Mouse (Mus musculus): ENCODE measurements around the gene Klhl29. TPM values are rescaled to one million over a fixed set of nuclear protein-coding genes. Genes with fewer than 3 reads are reported as not detected.

Gene Klhl29
- total and polyA plus RNA-seq, 3 experiments, result 16.3 to 54.3 (median 17.9) TPM

DNA sequence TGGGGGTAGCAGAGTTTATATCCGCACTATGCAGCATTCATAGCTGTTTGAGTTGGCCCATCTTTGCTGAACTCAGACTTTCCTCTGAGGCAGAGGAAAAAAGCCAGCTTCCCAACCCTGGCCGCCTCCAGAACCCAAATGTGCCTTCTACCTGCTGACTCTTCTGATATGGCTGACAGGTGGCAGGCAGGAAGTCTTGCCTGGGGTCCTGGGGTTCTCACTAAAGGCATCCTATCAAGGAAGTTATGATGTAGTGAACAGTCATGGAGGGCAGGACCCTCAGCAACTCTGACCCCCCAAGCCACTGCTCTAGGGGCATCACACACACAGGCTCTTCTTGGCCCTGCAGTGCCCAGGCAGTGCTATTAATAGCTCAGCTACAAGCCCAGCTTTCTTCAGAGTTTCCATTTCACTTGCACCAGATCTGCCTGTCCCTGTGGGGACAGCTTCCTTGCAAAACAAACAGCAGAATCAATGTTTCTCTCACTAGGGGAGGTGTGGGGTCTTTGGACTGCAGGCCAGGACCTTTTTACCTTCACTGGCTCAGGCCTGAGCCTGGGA, 187.6 kb downstream of the Klhl29 start:
- no peak for DNase-seq

DNA sequence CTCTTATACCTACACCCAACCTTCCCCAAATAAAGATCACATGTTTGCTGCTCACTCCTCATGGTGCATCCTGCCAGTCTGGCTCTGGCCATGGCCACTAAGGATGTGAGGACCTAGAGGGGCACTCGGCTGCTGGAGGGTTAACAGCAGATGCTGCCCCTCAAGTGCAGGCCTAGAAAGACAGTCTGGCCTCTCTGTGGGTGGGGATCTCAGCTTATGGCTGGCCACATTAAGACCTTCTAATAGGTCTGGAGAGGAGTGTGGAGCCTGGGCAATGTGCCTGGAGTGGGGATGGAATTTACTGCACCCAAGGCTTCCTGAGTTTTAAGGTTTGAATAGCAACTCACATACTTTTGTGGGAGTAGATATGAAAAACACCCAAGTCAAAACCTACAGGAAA, 188.8 kb downstream of the Klhl29 start:
- peak; percentile 50 for DNase-seq

- no peak for DNase-seq
Observed at GRCm38 (mm10) chr12:5185603-5186002, 189.9 kb downstream of the Klhl29 start.

DNA sequence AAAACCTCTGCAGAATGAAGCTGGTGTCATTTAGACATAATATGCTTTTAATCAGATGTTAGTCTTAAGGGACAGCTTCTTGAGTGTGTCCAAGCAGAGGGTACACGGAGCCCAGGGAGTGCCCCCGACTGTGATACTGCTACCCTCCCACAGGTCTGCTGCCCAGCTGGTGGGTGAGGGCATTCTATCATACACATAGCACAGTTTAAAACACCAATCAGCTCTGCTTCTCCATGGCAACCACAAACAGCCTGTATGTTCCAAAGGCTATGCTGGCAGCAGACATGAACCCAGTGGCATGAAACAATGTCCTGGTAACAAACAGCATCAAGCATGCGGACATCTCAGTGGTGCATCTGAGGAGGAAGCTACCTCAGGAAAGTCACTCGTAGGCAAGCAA, 192.9 kb downstream of the Klhl29 start:
- DNase-seq, result no peak

GRCm38 (mm10) chr12:5182165-5182564, 193.3 kb downstream of the Klhl29 start:
- DNase-seq, result peak; percentile 63

- peak; percentile 89 for DNase-seq
Observed at GRCm38 (mm10) chr12:5176716-5177341, 198.7 kb downstream of the Klhl29 start.

DNA sequence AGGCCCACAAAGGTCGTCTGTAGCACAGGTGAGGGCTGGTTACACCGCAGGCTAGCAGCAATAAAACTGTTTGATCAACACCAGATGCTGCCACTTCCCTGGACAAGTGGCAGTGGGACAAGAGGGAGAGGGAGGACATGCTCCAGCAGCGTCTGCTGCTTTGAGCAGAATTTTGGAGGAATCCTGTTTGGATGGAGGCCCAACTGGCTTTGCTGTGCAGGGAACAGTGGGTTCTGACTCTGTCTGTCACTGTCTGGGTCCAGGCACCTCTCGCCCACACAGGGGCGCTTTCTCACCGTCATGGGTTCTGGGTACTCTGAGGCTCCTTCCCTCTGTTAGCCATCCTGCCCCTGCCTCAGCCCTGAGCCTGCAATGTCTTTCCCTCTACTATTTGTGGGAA, 209.3 kb downstream of the Klhl29 start:
- peak; percentile 35 for DNase-seq

GRCm38 (mm10) chr12:5165411-5165810, 210.1 kb downstream of the Klhl29 start:
- no peak for DNase-seq

GRCm38 (mm10) chr12:5162672-5163071, 212.8 kb downstream of the Klhl29 start:
- DNase-seq, result no peak

GRCm38 (mm10) chr12:5161631-5162030, 213.9 kb downstream of the Klhl29 start:
- DNase-seq, result peak; percentile 57

DNA sequence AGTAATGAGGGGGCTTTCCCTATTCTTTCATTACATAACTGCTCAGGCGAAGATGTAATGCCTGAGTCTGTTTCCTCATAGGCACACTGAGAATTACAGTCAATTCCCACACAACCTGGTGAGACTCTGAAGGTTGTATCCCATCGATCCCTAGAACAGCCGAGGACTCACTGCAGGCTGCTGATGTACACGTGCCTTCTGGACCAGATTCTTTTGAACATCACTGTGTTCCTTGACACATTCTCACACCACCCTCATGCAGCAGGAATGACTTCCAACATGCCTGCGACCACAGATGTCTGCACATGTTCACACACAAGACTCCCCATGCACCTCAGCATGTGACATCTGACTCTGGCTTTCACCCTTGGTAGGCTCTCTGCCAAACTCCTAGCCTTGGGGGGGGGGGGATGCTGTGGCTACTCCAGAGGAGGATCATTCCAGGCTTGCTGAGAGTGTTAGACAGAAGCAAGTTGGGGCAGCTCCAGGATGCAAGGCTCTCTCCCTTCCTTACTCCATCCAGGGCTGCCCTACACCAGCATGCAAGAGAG, 217.5 kb downstream of the Klhl29 start:
- no peak for DNase-seq

DNA sequence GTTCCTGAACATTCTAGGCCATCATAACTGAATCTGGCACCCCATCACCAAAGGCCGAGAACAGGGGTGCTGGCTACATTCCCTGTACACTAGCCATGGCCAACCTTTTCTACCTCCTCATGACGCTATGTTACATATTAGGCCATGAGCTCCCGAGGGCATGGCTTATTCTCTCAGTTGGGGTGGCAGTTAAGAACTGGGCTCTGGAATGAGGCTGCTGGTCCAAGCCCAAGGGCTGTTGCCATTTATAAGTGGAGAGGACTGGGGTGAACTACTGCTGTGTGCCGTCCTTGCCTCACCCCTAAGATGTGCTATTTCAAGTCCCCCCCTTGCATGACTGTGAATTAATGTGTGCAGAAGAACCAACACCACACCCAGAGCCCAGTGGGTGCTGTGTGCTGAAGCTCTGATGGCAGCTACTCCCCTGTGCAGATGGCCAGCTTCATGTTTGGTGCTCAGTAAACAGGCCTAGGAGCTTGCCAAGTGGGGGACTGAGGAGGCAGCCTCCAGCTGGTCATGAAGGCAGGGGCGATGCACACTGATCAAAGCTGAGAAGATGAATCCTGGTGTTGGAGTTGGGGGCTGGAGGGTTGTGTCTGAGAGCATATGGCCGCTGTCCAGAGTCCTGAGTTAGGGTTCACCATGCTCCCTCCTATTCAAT, 218.3 kb downstream of the Klhl29 start:
- no peak for DNase-seq

DNA sequence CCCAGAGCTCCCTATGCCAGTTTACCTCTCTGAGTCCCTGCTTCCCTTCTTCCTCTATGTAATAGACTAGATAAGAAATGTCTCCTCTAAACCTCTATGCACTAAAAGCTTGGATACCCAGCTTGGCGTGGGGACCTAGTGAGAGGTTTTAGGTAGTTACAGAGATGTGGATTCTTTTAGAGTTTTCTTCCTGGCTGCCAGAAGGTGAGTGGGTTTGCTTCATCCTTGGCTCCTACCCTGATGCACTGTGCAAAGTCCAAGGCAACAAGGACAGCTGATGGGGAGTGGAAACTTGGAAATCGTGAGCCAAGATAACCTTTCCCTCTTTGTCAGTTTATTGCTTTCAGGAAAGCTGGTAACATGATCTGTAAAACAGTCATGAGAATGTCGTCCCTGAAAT, 220.3 kb downstream of the Klhl29 start:
- no peak for DNase-seq

- no peak for DNase-seq
Observed at GRCm38 (mm10) chr12:5151859-5152258, 223.6 kb downstream of the Klhl29 start.

- peak; percentile 77 for DNase-seq
Observed at GRCm38 (mm10) chr12:5147346-5148035, 228.0 kb downstream of the Klhl29 start.

DNA sequence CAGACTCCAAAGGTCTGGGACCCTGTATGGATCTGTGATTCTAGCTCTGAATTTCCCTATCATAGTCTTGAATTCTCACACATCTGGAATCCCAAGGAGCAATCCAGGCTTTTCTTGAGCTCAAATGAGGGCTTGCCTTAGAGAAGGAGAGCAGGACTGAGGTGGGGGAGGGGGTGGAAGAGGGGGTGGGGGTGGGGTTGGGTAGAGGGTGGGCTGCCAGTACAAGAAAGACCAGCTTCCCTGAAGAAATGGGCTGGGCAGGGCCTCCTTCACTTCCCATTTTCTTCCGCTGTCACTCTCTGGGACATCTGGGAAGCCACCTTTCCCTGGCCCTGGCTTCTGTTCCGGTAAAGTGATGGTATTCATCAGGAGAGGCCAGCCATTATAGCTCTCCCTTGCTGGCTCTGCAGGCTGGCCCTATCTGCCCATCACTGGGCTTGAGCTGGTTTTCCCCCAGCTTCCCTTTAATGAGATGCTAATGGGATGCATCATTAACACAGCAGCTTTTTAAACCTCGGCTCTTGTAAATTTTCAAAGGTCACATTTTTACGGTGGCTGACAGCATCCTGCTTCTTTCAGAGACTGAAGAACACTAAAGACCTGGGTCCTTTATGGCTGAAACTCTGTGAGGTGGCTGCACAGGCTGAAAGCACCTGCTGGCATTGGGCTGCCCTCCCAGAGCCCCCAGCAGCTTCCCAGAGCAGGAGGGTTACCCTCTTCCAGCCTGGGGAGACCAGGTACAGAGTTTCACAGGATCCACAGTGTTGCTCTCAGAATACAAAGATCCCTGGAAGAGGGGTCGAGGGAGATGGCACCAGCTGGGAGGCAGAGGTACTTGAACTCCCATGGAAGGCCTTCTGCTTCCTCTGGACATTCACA, 231.3 kb downstream of the Klhl29 start:
- no peak for DNase-seq

DNA sequence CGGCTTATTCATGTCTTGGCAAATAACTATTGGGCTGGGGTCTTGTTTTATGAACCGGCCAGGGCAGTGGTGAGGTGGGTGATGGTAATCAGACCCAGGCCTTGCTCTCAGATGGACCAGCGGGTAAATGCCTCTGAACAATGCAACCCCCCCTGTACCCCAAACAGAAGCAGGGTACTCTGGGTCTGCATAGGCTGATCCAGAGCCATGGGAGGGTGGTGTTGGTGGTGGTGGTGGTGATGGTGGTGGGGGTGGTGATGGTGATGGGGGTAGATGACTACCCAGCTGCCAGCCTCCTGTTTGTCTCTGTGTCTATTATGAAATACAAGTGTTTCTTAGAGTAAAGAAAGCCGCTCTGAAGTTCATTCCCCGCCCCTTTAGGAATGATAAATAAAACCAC, 232.3 kb downstream of the Klhl29 start:
- DNase-seq, result no peak

- peak; percentile 88 for DNase-seq
Observed at GRCm38 (mm10) chr12:5142776-5143175, 232.7 kb downstream of the Klhl29 start.

DNA sequence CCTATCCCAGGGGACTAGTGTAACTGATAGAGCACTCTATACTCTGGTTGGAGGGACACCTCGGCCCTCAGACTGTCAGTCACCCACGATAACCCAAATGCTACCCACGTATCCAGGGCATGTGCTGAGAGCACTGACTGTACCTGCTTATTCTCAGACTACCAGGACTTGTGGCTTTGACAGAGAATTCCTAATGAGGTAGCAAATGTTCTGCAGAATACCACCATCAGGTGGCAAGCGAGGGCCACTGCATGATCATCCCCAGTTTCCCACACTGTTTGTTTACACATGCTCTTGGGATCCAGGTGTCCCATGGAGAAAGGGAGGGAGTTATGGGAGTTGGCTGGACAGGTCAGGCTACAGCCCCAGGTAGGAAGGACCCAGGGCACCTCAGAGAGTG, 234.4 kb downstream of the Klhl29 start:
- DNase-seq, result no peak

DNA sequence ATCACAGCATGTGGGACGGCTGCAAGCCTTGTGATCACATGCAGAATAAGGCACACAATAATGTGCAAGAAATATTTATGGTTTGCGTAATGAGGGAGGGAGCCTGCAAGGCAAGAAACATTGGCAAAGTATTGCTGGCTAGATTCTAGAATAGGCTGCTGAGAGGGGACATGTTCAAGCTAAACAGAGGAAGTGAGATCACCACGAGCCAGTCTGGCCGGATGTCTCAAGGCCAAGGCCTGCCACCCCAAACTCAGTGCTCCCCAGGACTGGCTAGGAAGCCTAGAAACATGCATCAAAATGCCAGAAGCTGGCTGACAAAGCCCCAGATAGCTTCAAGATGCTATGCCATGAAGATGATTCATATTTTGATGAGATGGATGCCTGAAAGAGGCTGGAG, 236.2 kb downstream of the Klhl29 start:
- no peak for DNase-seq

DNA sequence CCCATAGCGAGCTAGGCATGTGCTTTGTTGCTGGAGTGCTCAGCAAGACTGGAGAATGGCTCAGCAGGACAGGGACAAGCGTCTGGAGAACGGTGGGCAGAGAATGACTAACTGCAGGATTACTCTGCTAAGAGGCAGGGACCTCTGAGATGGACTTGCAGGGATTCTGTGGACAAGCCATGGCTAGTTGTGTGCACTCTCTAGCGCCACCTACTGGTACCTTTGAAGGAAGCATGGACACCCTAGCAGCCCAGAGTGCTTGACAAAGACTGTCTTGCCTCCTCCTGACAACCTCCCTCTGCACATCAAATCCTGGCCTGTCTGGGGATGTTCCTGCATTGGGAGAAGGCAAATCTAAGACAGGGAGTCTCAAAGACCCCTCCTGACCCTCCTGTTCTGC, 239.2 kb downstream of the Klhl29 start:
- DNase-seq, result peak; percentile 50

DNA sequence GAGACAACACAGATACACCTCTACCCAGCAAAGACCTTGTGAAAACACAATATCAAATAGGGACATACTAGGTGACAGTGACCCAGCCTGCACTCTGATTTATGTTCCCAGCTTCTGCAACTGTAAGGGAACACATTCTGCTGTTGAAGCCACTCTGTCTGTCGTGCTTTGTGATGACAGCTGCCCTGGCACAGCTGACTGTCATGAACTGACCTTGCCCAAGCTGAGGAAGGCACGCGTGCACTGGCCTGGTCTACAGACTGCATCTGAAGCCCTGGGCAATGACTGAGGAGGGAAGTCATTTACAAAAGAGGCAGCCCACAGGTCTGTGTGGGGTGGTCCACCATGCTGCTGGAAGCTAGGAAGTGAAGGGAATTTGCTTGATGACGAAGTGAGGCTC, 246.3 kb downstream of the Klhl29 start:
- DNase-seq, result peak; percentile 33

Data from adrenal gland, adult 2 months (tissue).